Mouse (Mus musculus): ENCODE measurements around the gene Zswim1. TPM values are rescaled to one million over a fixed set of nuclear protein-coding genes. Genes with fewer than 3 reads are reported as not detected.
A peak's percentile ranks its signal among the peaks of the same experiment; 100 is the strongest.
"Not testable (repeated sequence)": the region's sequence is repeated elsewhere in the genome, so short reads cannot be mapped to it uniquely, and the experiment has no call there.

The Zswim1 gene
- polyA plus RNA-seq, 1 experiment from 2014 or later = 24.3 TPM

GRCm38 (mm10) chr2:164866741-164867551 lies 44.5 kb downstream of the Zswim1 start:
- H3K4me3 ChIP-seq = no peak overlapping the region
- WGBS = 70% methylated on average over 16 of the region's 16 CpGs
- H3K4me1 ChIP-seq = peaks cover 8% of the 10 kb centered on the region
- no peak for DNase-seq (ENCODE audit: low spot score)
- no peaks in the 10 kb centered on the region for H3K36me3 ChIP-seq
- H3K9me3 ChIP-seq (replicated peaks) = no peaks in the 10 kb centered on the region
- H3K27me3 ChIP-seq (ENCODE audit: low read depth, poor library complexity, severe bottlenecking) = no peaks in the 10 kb centered on the region
- no peak overlapping the region for H3K27ac ChIP-seq

- 92% methylated on average over 7 of the region's 7 CpGs for WGBS
- Histone ChIP-seq H3K4me1 (peaks cover 2% of the 10 kb centered on the region; the same call in 1 of the 2 replicates), H3K36me3 (no peaks in the 10 kb centered on the region), H3K9me3 (replicated peaks) (no peaks in the 10 kb centered on the region), H3K4me3 (no peak overlapping the region), H3K27me3 (ENCODE audit: low read depth, poor library complexity, severe bottlenecking) (no peaks in the 10 kb centered on the region), H3K27ac (no peak overlapping the region)
- no peak for DNase-seq (ENCODE audit: low spot score)
These were observed 45.1 kb downstream of the Zswim1 start for GRCm38 (mm10) chr2:164867566-164867965.

- DNase-seq (ENCODE audit: low spot score) = no peak
- no peaks in the 10 kb centered on the region for H3K27me3 ChIP-seq (ENCODE audit: low read depth, poor library complexity, severe bottlenecking)
- no peaks in the 10 kb centered on the region for H3K4me1 ChIP-seq
- 78% methylated on average over 7 of the region's 7 CpGs for WGBS
- no peak overlapping the region for H3K27ac ChIP-seq
- H3K36me3 ChIP-seq = no peaks in the 10 kb centered on the region
- no peak overlapping the region for H3K4me3 ChIP-seq
- no peaks in the 10 kb centered on the region for H3K9me3 ChIP-seq (replicated peaks)
These were observed 46.0 kb downstream of the Zswim1 start for GRCm38 (mm10) chr2:164868491-164868890.

GRCm38 (mm10) chr2:164871602-164872303 lies 49.3 kb downstream of the Zswim1 start:
- H3K27me3 ChIP-seq (ENCODE audit: low read depth, poor library complexity, severe bottlenecking) = no peaks in the 10 kb centered on the region

GRCm38 (mm10) chr2:164873621-164874020 lies 51.1 kb downstream of the Zswim1 start:
- Histone ChIP-seq H3K9me3 (replicated peaks) (no peaks in the 10 kb centered on the region), H3K36me3 (peaks cover 7% of the 10 kb centered on the region), H3K4me3 (no peak overlapping the region), H3K27me3 (ENCODE audit: low read depth, poor library complexity, severe bottlenecking) (no peaks in the 10 kb centered on the region), H3K27ac (0 out of 2 replicates have a peak overlapping the region, but pooled peaks have one; percentile 8), H3K4me1 (peaks cover 23% of the 10 kb centered on the region)
- WGBS = 74% methylated on average over 3 of the region's 3 CpGs
- DNase-seq (ENCODE audit: low spot score) = no peak

More at GRCm38 (mm10) chr2:164871602-164872303, 49.3 kb downstream of the Zswim1 start:
- Histone ChIP-seq H3K36me3 (no peaks in the 10 kb centered on the region), H3K4me1 (peaks cover 13% of the 10 kb centered on the region; the same call in 1 of the 2 replicates), H3K9me3 (replicated peaks) (no peaks in the 10 kb centered on the region), H3K4me3 (no peak overlapping the region), H3K27ac (no peak overlapping the region)
- no peak for DNase-seq (ENCODE audit: low spot score)
- WGBS = 59% methylated on average over 6 of the region's 6 CpGs

GRCm38 (mm10) chr2:164874239-164874769 lies 51.8 kb downstream of the Zswim1 start:
- H3K27ac ChIP-seq = peak overlapping the region; percentile 8; the same call in 1 of the 2 replicates
- H3K4me3 ChIP-seq = no peak overlapping the region
- DNase-seq (ENCODE audit: low spot score) = no peak
- WGBS = 22% methylated on average over 1 of the region's 1 CpGs
- H3K9me3 ChIP-seq (replicated peaks) = no peaks in the 10 kb centered on the region
- peaks cover 7% of the 10 kb centered on the region for H3K36me3 ChIP-seq
- H3K4me1 ChIP-seq = peaks cover 25% of the 10 kb centered on the region
- H3K27me3 ChIP-seq (ENCODE audit: low read depth, poor library complexity, severe bottlenecking) = no peaks in the 10 kb centered on the region

- 49% methylated on average over 2 of the region's 2 CpGs for WGBS
- not testable (repeated sequence) for DNase-seq (ENCODE audit: low spot score); H3K27ac ChIP-seq; H3K9me3 ChIP-seq (replicated peaks); H3K27me3 ChIP-seq (ENCODE audit: low read depth, poor library complexity, severe bottlenecking); H3K36me3 ChIP-seq; H3K4me3 ChIP-seq
- peaks cover 31% of the 10 kb centered on the region for H3K4me1 ChIP-seq
These were observed 53.2 kb downstream of the Zswim1 start for GRCm38 (mm10) chr2:164875648-164876047.

Other genes with a start within 250 kb of the Zswim1 start
- gene Spint3, start 249.2 kb upstream of the Zswim1 start, polyA plus RNA-seq (2016; fragmentation: Nextera tagmentation; extraction: Ambion mirVana) = not detected in 2 replicates
- gene Wfdc6a, start 237.2 kb upstream of the Zswim1 start, polyA plus RNA-seq (2016; fragmentation: Nextera tagmentation; extraction: Ambion mirVana) = not detected in 2 replicates
- gene Eppin, start 229.1 kb upstream of the Zswim1 start, polyA plus RNA-seq (2016; fragmentation: Nextera tagmentation; extraction: Ambion mirVana) = not detected in 2 replicates
- not detected in 2 replicates for gene Wfdc6b, start 209.2 kb upstream of the Zswim1 start, polyA plus RNA-seq (2016; fragmentation: Nextera tagmentation; extraction: Ambion mirVana)
- gene Wfdc8, start 209.1 kb upstream of the Zswim1 start, polyA plus RNA-seq (2016; fragmentation: Nextera tagmentation; extraction: Ambion mirVana) = not detected in 2 replicates
- not detected in 2 replicates for gene Wfdc16, start 183.9 kb upstream of the Zswim1 start, polyA plus RNA-seq (2016; fragmentation: Nextera tagmentation; extraction: Ambion mirVana)
- not detected in 2 replicates for gene Wfdc10, start 166.6 kb upstream of the Zswim1 start, polyA plus RNA-seq (2016; fragmentation: Nextera tagmentation; extraction: Ambion mirVana)
- gene Wfdc9, start 166.1 kb upstream of the Zswim1 start, polyA plus RNA-seq (2016; fragmentation: Nextera tagmentation; extraction: Ambion mirVana) = not detected in 2 replicates
- not detected in 2 replicates for gene Wfdc11, start 148.6 kb upstream of the Zswim1 start, polyA plus RNA-seq (2016; fragmentation: Nextera tagmentation; extraction: Ambion mirVana)
- not detected in 2 replicates for gene Wfdc13, start 137.6 kb upstream of the Zswim1 start, polyA plus RNA-seq (2016; fragmentation: Nextera tagmentation; extraction: Ambion mirVana)
- gene Spint4, start 124.2 kb upstream of the Zswim1 start, polyA plus RNA-seq (2016; fragmentation: Nextera tagmentation; extraction: Ambion mirVana) = not detected in 2 replicates
- gene Spint5, start 107.4 kb upstream of the Zswim1 start, polyA plus RNA-seq (2016; fragmentation: Nextera tagmentation; extraction: Ambion mirVana) = not detected in 2 replicates
- 0.95 and 0.98 TPM in 2 replicates for gene Wfdc3, start 76.8 kb upstream of the Zswim1 start, polyA plus RNA-seq (2016; fragmentation: Nextera tagmentation; extraction: Ambion mirVana)
- gene Dnttip1, start 76.7 kb upstream of the Zswim1 start, polyA plus RNA-seq (2016; fragmentation: Nextera tagmentation; extraction: Ambion mirVana) = 93.1 and 93.2 TPM in 2 replicates
- 607 and 617 TPM in 2 replicates for gene Ube2c, start 52.8 kb upstream of the Zswim1 start, polyA plus RNA-seq (2016; fragmentation: Nextera tagmentation; extraction: Ambion mirVana)
- gene Tnnc2, start 42.7 kb upstream of the Zswim1 start, polyA plus RNA-seq (2016; fragmentation: Nextera tagmentation; extraction: Ambion mirVana) = 0.79 and 1.3 TPM in 2 replicates
- 9.0 and 12.2 TPM in 2 replicates for gene Snx21, start 36.9 kb upstream of the Zswim1 start, polyA plus RNA-seq (2016; fragmentation: Nextera tagmentation; extraction: Ambion mirVana)
- 14.7 and 18.4 TPM in 2 replicates for gene Acot8, start 17.8 kb upstream of the Zswim1 start, polyA plus RNA-seq (2016; fragmentation: Nextera tagmentation; extraction: Ambion mirVana)
- 9.1 and 9.9 TPM in 2 replicates for gene Zswim3, start 17.6 kb upstream of the Zswim1 start, polyA plus RNA-seq (2016; fragmentation: Nextera tagmentation; extraction: Ambion mirVana)
- 0.36 TPM in 1 of 2 replicates, not detected in the other for gene Spata25, start 5.9 kb downstream of the Zswim1 start, polyA plus RNA-seq (2016; fragmentation: Nextera tagmentation; extraction: Ambion mirVana)
- gene Ctsa, start 10.2 kb downstream of the Zswim1 start, polyA plus RNA-seq (2016; fragmentation: Nextera tagmentation; extraction: Ambion mirVana) = 93.0 and 105 TPM in 2 replicates
- gene Neurl2, start 10.8 kb downstream of the Zswim1 start, polyA plus RNA-seq (2016; fragmentation: Nextera tagmentation; extraction: Ambion mirVana) = 4.0 and 6.9 TPM in 2 replicates
- 20.2 and 24.9 TPM in 2 replicates for gene Pltp, start 35.0 kb downstream of the Zswim1 start, polyA plus RNA-seq (2016; fragmentation: Nextera tagmentation; extraction: Ambion mirVana)
- gene Pcif1, start 56.6 kb downstream of the Zswim1 start, polyA plus RNA-seq (2016; fragmentation: Nextera tagmentation; extraction: Ambion mirVana) = 73.7 and 86.7 TPM in 2 replicates
- 18.0 and 21.3 TPM in 2 replicates for gene Zfp335, start 89.1 kb downstream of the Zswim1 start, polyA plus RNA-seq (2016; fragmentation: Nextera tagmentation; extraction: Ambion mirVana)
- gene Mmp9, start 118.1 kb downstream of the Zswim1 start, polyA plus RNA-seq (2016; fragmentation: Nextera tagmentation; extraction: Ambion mirVana) = 0.31 and 0.33 TPM in 2 replicates
- gene Slc12a5, start 138.1 kb downstream of the Zswim1 start, polyA plus RNA-seq (2016; fragmentation: Nextera tagmentation; extraction: Ambion mirVana) = 0.83 and 1.0 TPM in 2 replicates
- gene Ncoa5, start 212.2 kb downstream of the Zswim1 start, polyA plus RNA-seq (2016; fragmentation: Nextera tagmentation; extraction: Ambion mirVana) = 92.9 and 105 TPM in 2 replicates
- 10.5 and 11.5 TPM in 2 replicates for gene Cd40, start 232.9 kb downstream of the Zswim1 start, polyA plus RNA-seq (2016; fragmentation: Nextera tagmentation; extraction: Ambion mirVana)